Mouse (Mus musculus) 3T3-L1 (cell line): ENCODE data around the gene Irf1.

Experiments
- DNase-seq: peaks from one replicate; pipeline ENCODE4 v3.0.0-alpha.2; 2015; ENCODE audit warnings: low read depth, low spot score

Irf1 gene

GRCm38 (mm10) chr11:53805786-53806185 is 36.0 kb downstream of the Irf1 start:
- no peak for DNase-seq

- no peak for DNase-seq
These were observed 39.5 kb downstream of the Irf1 start for GRCm38 (mm10) chr11:53809354-53809753.

- DNase-seq = no peak
These were observed 40.3 kb downstream of the Irf1 start for GRCm38 (mm10) chr11:53810156-53810555.

- DNase-seq = peak; percentile 47
These were observed 40.9 kb downstream of the Irf1 start for GRCm38 (mm10) chr11:53810749-53811148.

GRCm38 (mm10) chr11:53811312-53811711 is 41.5 kb downstream of the Irf1 start:
- no peak for DNase-seq

- no peak for DNase-seq
These were observed 43.4 kb downstream of the Irf1 start for GRCm38 (mm10) chr11:53813001-53813868.

- no peak for DNase-seq
These were observed 45.0 kb downstream of the Irf1 start for GRCm38 (mm10) chr11:53814810-53815209.

GRCm38 (mm10) chr11:53816841-53817375 is 47.1 kb downstream of the Irf1 start:
- no peak for DNase-seq

GRCm38 (mm10) chr11:53818794-53819193 is 49.0 kb downstream of the Irf1 start:
- DNase-seq = no peak

GRCm38 (mm10) chr11:53819511-53819910 is 49.7 kb downstream of the Irf1 start:
- no peak for DNase-seq

- DNase-seq = no peak
These were observed 50.8 kb downstream of the Irf1 start for GRCm38 (mm10) chr11:53820516-53821170.

GRCm38 (mm10) chr11:53821230-53821944 is 51.6 kb downstream of the Irf1 start:
- peak; percentile 72 for DNase-seq

GRCm38 (mm10) chr11:53821945-53822338 is 52.1 kb downstream of the Irf1 start:
- no peak for DNase-seq

- no peak for DNase-seq
These were observed 55.6 kb downstream of the Irf1 start for GRCm38 (mm10) chr11:53825409-53825808.
